Mouse (Mus musculus) megakaryocyte, embryonic 14.5 days (primary cell): ENCODE measurements around the gene Nudt16l1.

Experiments used
- FLI1 ChIP-seq: IDR thresholded peaks from 2 replicates; pipeline ENCODE4 v1.6.1; 2012; ENCODE audit warnings: low read length, inconsistent platforms, mixed read lengths
- GATA1 ChIP-seq: IDR thresholded peaks from 3 replicates; pipeline ENCODE4 v1.6.1; 2012; ENCODE audit warnings: mixed read lengths, low read length, inconsistent platforms, borderline replicate concordance

DNA sequence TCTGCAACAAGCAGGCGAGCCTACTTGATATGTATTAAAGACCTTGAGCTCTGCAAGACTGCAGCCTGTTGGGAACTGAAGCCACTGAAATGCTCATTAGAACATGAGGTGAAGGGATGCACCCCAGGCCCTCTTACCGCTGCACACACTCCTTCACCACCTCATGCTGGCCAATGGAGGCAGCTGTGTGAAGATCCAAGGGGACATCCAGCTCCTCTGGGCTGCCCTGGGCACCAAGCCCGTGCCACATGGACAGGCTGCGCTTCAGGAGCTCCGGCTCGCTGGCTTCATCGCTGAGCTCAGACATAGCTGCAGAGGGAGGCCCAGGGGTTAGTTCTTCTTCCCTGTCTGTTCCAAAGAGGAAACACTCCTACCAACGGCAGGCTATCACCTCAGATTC is 21.7 kb downstream of the Nudt16l1 start:
- no peak for TF ChIP-seq FLI1
- TF ChIP-seq GATA1 = no peak
